In the genomic region with DNA sequence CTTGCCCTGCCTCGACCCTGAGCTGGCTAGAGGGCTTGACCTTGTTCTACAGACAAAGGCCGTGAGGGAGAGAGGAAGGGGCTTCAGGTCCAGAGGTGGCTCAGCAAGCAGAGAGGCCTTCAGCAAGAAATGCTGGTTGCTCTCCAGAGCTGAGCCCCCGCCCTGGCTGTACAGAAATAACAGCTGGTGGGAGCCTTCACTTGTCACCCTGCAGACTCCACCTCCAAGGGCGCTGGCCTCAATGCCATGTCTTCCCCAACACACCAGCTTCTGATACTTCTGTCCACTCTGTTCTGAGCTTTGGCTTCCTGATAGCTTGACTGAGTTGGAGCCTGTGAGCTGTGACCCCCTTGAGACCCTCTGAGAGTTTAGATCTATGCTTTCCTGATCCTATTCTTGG, we compare ENCODE assay signal across 23 mouse cellular contexts.
A peak's percentile ranks its signal among the peaks of the same experiment; 100 is the strongest.
DNase-seq lines count a peak whose midpoint lies in the region; ATAC-seq and TF ChIP-seq lines count a peak whose summit lies in the region.
"Had no signal": no experiment of that assay in that cellular context is flagged by ENCODE, and none has a peak within 500 bp of the region (broad histone marks: within the 10 kb centered on the region; RNA-seq: fewer than 3 reads in every experiment).

No protein-coding gene starts in this region.

- no peak overlapping the region for H3K4me2 ChIP-seq in lung, embryonic 14.5 days
- H3K4me2 ChIP-seq in kidney, embryonic 15.5 days: no peak overlapping the region
- H3K4me2 ChIP-seq: heart, embryonic 13.5 days; hindbrain, embryonic 12.5 days; stomach, embryonic 15.5 days had no signal

- TF ChIP-seq CTCF in gastrocnemius, adult 2 months (IDR thresholded peaks at IDR 0.05): no peak
- no peak for TF ChIP-seq CTCF in lung, embryonic 14.5 days (IDR thresholded peaks at IDR 0.05; ENCODE audit: low read depth)
- no peak for TF ChIP-seq CTCF in lung, adult 2 months (IDR thresholded peaks at IDR 0.05; ENCODE audit: insufficient read depth, low read length)

- H3K9me3 ChIP-seq in lung, embryonic 14.5 days (ENCODE audit: low read depth, low read length): no peaks in the 10 kb centered on the region
- no peaks in the 10 kb centered on the region for H3K9me3 ChIP-seq in embryonic facial prominence, embryonic 10.5 days
- no peaks in the 10 kb centered on the region for H3K9me3 ChIP-seq in limb, embryonic 10.5 days (replicated peaks)
- H3K9me3 ChIP-seq in kidney, embryonic 15.5 days (replicated peaks): no peaks in the 10 kb centered on the region
- H3K9me3 ChIP-seq: heart, embryonic 13.5 days; hindbrain, embryonic 12.5 days; stomach, embryonic 15.5 days had no signal

- H3K4me3 ChIP-seq in gastrocnemius, adult 2 months: no peak overlapping the region
- H3K4me3 ChIP-seq in lung, embryonic 14.5 days (ENCODE audit: low read depth, low read length): no peak overlapping the region
- H3K4me3 ChIP-seq in lung, adult 2 months (replicated peaks; ENCODE audit: extremely low read depth, low read depth, low read length): no peak overlapping the region
- H3K4me3 ChIP-seq in embryonic facial prominence, embryonic 10.5 days: no peak overlapping the region
- no peak overlapping the region for H3K4me3 ChIP-seq in limb, embryonic 10.5 days
- no peak overlapping the region for H3K4me3 ChIP-seq in kidney, embryonic 15.5 days (replicated peaks)
- H3K4me3 ChIP-seq: heart, embryonic 13.5 days; hindbrain, embryonic 12.5 days; stomach, embryonic 15.5 days had no signal

- peak; percentile 42; the same call in 1 of the 2 replicates for ATAC-seq in lung, embryonic 14.5 days (ENCODE audit: insufficient read depth)
- ATAC-seq in kidney, embryonic 15.5 days (replicated peaks; ENCODE audit: low FRiP score): no peak
- ATAC-seq: forebrain, embryonic 14.5 days; midbrain, embryonic 16.5 days had no signal

- DNase-seq in gastrocnemius, adult 2 months: peak; percentile 15
- DNase-seq in gastrocnemius, adult 18-20 months (ENCODE audit: low spot score): no peak
- DNase-seq in lung, embryonic 14.5 days: peak; percentile 68
- no peak for DNase-seq in lung, adult 2 months
- DNase-seq in embryonic facial prominence, embryonic 10.5 days (ENCODE audit: low spot score): no peak
- no peak for DNase-seq in limb, embryonic 10.5 days (ENCODE audit: low spot score)
- no peak for DNase-seq in adrenal gland, adult (ENCODE audit: inconsistent age in 2 of 2, low spot score in 1 of 2)
- DNase-seq: adrenal gland, postnatal 14 days; cerebellum, adult 9-11 months; gastrocnemius, postnatal 14 days; heart, adult 11 months; heart, postnatal 14 days; kidney, adult 2 months; kidney, postnatal 10 days; right cerebral cortex, adult 18-20 months; thymus, adult 18-20 months; thymus, postnatal 4 days had no signal

- H3K27ac ChIP-seq in gastrocnemius, adult 2 months: no peak overlapping the region
- H3K27ac ChIP-seq in lung, embryonic 14.5 days (ENCODE audit: low read depth): peak overlapping the region; percentile 60; the same call in 1 of the 2 replicates
- peak overlapping the region; percentile 77 for H3K27ac ChIP-seq in embryonic facial prominence, embryonic 10.5 days (replicated peaks)
- H3K27ac ChIP-seq in limb, embryonic 10.5 days: peak overlapping the region; percentile 84
- no peak overlapping the region for H3K27ac ChIP-seq in kidney, embryonic 15.5 days
- H3K27ac ChIP-seq: heart, embryonic 13.5 days; hindbrain, embryonic 12.5 days had no signal

- TF ChIP-seq POLR2A in lung, adult 2 months (IDR thresholded peaks at IDR 0.05; ENCODE audit: borderline replicate concordance, extremely low read depth, low read depth, low read length): no peak

- H3K27me3 ChIP-seq in lung, embryonic 14.5 days (ENCODE audit: insufficient read depth, low read length): no peaks in the 10 kb centered on the region
- no peaks in the 10 kb centered on the region for H3K27me3 ChIP-seq in embryonic facial prominence, embryonic 10.5 days (replicated peaks; ENCODE audit: low read depth, poor library complexity, severe bottlenecking)
- no peaks in the 10 kb centered on the region for H3K27me3 ChIP-seq in limb, embryonic 10.5 days (ENCODE audit: low read depth, poor library complexity, severe bottlenecking)
- no peaks in the 10 kb centered on the region for H3K27me3 ChIP-seq in kidney, embryonic 15.5 days
- H3K27me3 ChIP-seq: heart, embryonic 13.5 days; stomach, embryonic 15.5 days had no signal

- intact Hi-C loops in gastrocnemius, adult 2 months (cut with DNase I): no loop called here

- WGBS in lung, embryonic 14.5 days: 33% methylated on average over 4 of the region's 4 CpGs
- 60% methylated on average over 4 of the region's 4 CpGs for WGBS in lung, adult 2 months
- 32% methylated on average over 4 of the region's 4 CpGs for WGBS in embryonic facial prominence, embryonic 10.5 days
- 52% methylated on average over 4 of the region's 4 CpGs for WGBS in limb, embryonic 10.5 days
- 50% methylated on average over 4 of the region's 4 CpGs for WGBS in kidney, embryonic 15.5 days

- H3K9ac ChIP-seq in lung, embryonic 14.5 days: no peak overlapping the region
- H3K9ac ChIP-seq in kidney, embryonic 15.5 days: no peak overlapping the region
- H3K9ac ChIP-seq: heart, embryonic 13.5 days; hindbrain, embryonic 12.5 days; stomach, embryonic 15.5 days had no signal

- H3K36me3 ChIP-seq in lung, embryonic 14.5 days (ENCODE audit: insufficient read depth): no peaks in the 10 kb centered on the region
- no peaks in the 10 kb centered on the region for H3K36me3 ChIP-seq in embryonic facial prominence, embryonic 10.5 days (replicated peaks)
- no peaks in the 10 kb centered on the region for H3K36me3 ChIP-seq in limb, embryonic 10.5 days
- H3K36me3 ChIP-seq in kidney, embryonic 15.5 days: no peaks in the 10 kb centered on the region
- H3K36me3 ChIP-seq: heart, embryonic 13.5 days; hindbrain, embryonic 12.5 days; stomach, embryonic 15.5 days had no signal

- peaks cover 26% of the 10 kb centered on the region for H3K4me1 ChIP-seq in lung, embryonic 14.5 days (ENCODE audit: insufficient read depth)
- no peaks in the 10 kb centered on the region for H3K4me1 ChIP-seq in lung, adult 2 months (ENCODE audit: control insufficient read depth, insufficient read depth, low read length)
- peaks cover 86% of the 10 kb centered on the region for H3K4me1 ChIP-seq in embryonic facial prominence, embryonic 10.5 days
- peaks cover 83% of the 10 kb centered on the region for H3K4me1 ChIP-seq in limb, embryonic 10.5 days
- H3K4me1 ChIP-seq in kidney, embryonic 15.5 days: peaks cover 40% of the 10 kb centered on the region

Comparison
In these comparisons a context has a peak if more than half of its experiments do, and no peak if none do; other contexts are left out.
1. DNase-seq: peak in gastrocnemius, adult 2 months (single experiment) and lung, embryonic 14.5 days (single experiment); none in gastrocnemius, adult 18-20 months (single experiment), lung, adult 2 months (single experiment), embryonic facial prominence, embryonic 10.5 days (single experiment), limb, embryonic 10.5 days (single experiment) and adrenal gland, adult (0 of 2).
2. H3K27ac ChIP-seq: peak in lung, embryonic 14.5 days (single experiment), embryonic facial prominence, embryonic 10.5 days (single experiment) and limb, embryonic 10.5 days (single experiment); none in gastrocnemius, adult 2 months (single experiment) and kidney, embryonic 15.5 days (single experiment).